Mouse (Mus musculus) limb, embryonic 13.5 days (tissue): ENCODE measurements around the gene Gpr135. TPM values are rescaled to one million over a fixed set of nuclear protein-coding genes. Genes with fewer than 3 reads are reported as not detected.

Experiments used
- ATAC-seq: fragments of 200-750 bp; cut with Nextera tagmentation; 2 replicates; pipeline ENCODE4 v1.8.0; 2017; ENCODE audit warnings: low read depth, moderate number of reproducible peaks, moderate TSS enrichment; ENCODE audit not compliant: low FRiP score
- H3K27ac ChIP-seq: fragments of 300-500 bp; sonication (generic); 2 replicates; pipeline ENCODE4 v1.5.1; 2015; ENCODE audit warnings: inconsistent platforms, mild to moderate bottlenecking, moderate library complexity
- H3K27me3 ChIP-seq: fragments of 300-500 bp; sonication (generic); 2 replicates; pipeline ENCODE4 v1.6.1; 2015; ENCODE audit warnings: mild to moderate bottlenecking, inconsistent platforms
- H3K36me3 ChIP-seq: fragments of 300-500 bp; sonication (generic); 2 replicates; pipeline ENCODE4 v1.6.1; 2015; ENCODE audit warnings: inconsistent platforms, mild to moderate bottlenecking, moderate library complexity
- H3K4me1 ChIP-seq: fragments of 300-500 bp; sonication (generic); 2 replicates; pipeline ENCODE4 v1.6.1; 2015; ENCODE audit warnings: inconsistent platforms
- H3K4me2 ChIP-seq: fragments of 300-500 bp; sonication (generic); replicated peaks from 2 replicates; pipeline ENCODE4 v1.6.1; 2015; ENCODE audit warnings: inconsistent platforms, mild to moderate bottlenecking, moderate library complexity
- H3K4me3 ChIP-seq: fragments of 300-500 bp; sonication (generic); 2 replicates; pipeline ENCODE4 v1.5.1; 2015; ENCODE audit warnings: moderate library complexity, mild to moderate bottlenecking, inconsistent platforms
- H3K9ac ChIP-seq: fragments of 300-500 bp; sonication (generic); 2 replicates; pipeline ENCODE4 v1.6.1; 2015; ENCODE audit warnings: mild to moderate bottlenecking, inconsistent platforms
- H3K9me3 ChIP-seq: fragments of 300-500 bp; sonication (generic); 2 replicates; pipeline ENCODE4 v1.6.1; 2016; ENCODE audit warnings: inconsistent platforms
- WGBS: fragments of 180-500 bp; shearing (Covaris S2); methylation state at CpG from one replicate; pipeline ENCODE4 v1.1.7; 2015; 5-methylcytosine and 5-hydroxymethylcytosine counted together
- polyA plus RNA-seq: library from polyadenylated mRNA; unstranded; fragments of >200 nt; fragmentation: Nextera tagmentation; extraction: Ambion mirVana; gene quantifications from 2 replicates; pipeline ENCODE4 v1.2.1, GENCODE M21; 2015

Gpr135 gene
- polyA plus RNA-seq, 1 experiment from 2014 or later: 0.83 TPM

GRCm38 (mm10) chr12:72085024-72085328 lies 14.1 kb upstream of the Gpr135 start:
- H3K4me2 ChIP-seq: peak overlapping the region; percentile 88

GRCm38 (mm10) chr12:72084261-72085023 lies 13.5 kb upstream of the Gpr135 start:
- H3K27me3 ChIP-seq: no peaks in the 10 kb centered on the region
- WGBS: 4% methylated on average over 46 of the region's 46 CpGs
- peak overlapping the region; percentile 81 for H3K9ac ChIP-seq
- H3K4me1 ChIP-seq: peaks cover 32% of the 10 kb centered on the region
- H3K27ac ChIP-seq: peak overlapping the region; percentile 79
- H3K4me2 ChIP-seq: peak overlapping the region; percentile 88
- no peaks in the 10 kb centered on the region for H3K36me3 ChIP-seq
- H3K9me3 ChIP-seq: no peaks in the 10 kb centered on the region
- peak overlapping the region; percentile 74 for H3K4me3 ChIP-seq
- no peak for ATAC-seq

More at GRCm38 (mm10) chr12:72085024-72085328, 14.1 kb upstream of the Gpr135 start:
- Histone ChIP-seq H3K4me3 (peak overlapping the region; percentile 74), H3K9me3 (no peaks in the 10 kb centered on the region), H3K27me3 (no peaks in the 10 kb centered on the region), H3K27ac (peak overlapping the region; percentile 79), H3K9ac (peak overlapping the region; percentile 81), H3K36me3 (peaks cover 2% of the 10 kb centered on the region; the same call in 1 of the 2 replicates), H3K4me1 (peaks cover 32% of the 10 kb centered on the region)
- no peak; the same call in 1 of the 2 replicates for ATAC-seq
- 0% methylated on average over 31 of the region's 31 CpGs for WGBS

- Histone ChIP-seq H3K4me2 (no peak overlapping the region), H3K27ac (no peak overlapping the region), H3K36me3 (no peaks in the 10 kb centered on the region), H3K27me3 (no peaks in the 10 kb centered on the region), H3K4me1 (peaks cover 32% of the 10 kb centered on the region), H3K9ac (no peak overlapping the region), H3K9me3 (no peaks in the 10 kb centered on the region), H3K4me3 (no peak overlapping the region)
- no peak for ATAC-seq
- WGBS: 82% methylated on average over 9 of the region's 9 CpGs
Measured at GRCm38 (mm10) chr12:72083265-72083664, 12.3 kb upstream of the Gpr135 start.

- no peaks in the 10 kb centered on the region for H3K36me3 ChIP-seq
- no peaks in the 10 kb centered on the region for H3K27me3 ChIP-seq
- no peak overlapping the region for H3K27ac ChIP-seq
- H3K4me1 ChIP-seq: peaks cover 25% of the 10 kb centered on the region
- ATAC-seq: no peak
- 23% methylated on average over 18 of the region's 18 CpGs for WGBS
- no peak overlapping the region for H3K9ac ChIP-seq
- peak overlapping the region; percentile 14; the same call in 1 of the 2 replicates for H3K4me3 ChIP-seq
- H3K9me3 ChIP-seq: no peaks in the 10 kb centered on the region
- H3K4me2 ChIP-seq: peak overlapping the region; percentile 51
Measured at GRCm38 (mm10) chr12:72082370-72082769, 11.4 kb upstream of the Gpr135 start.

- 77% methylated on average over 3 of the region's 3 CpGs for WGBS
Measured at GRCm38 (mm10) chr12:72081961-72082360, 11.0 kb upstream of the Gpr135 start.

GRCm38 (mm10) chr12:72078248-72078647 lies 7.3 kb upstream of the Gpr135 start:
- WGBS: 88% methylated on average over 3 of the region's 3 CpGs
- no peak overlapping the region for H3K4me2 ChIP-seq
- no peak overlapping the region for H3K9ac ChIP-seq
- 0 out of 2 replicates have a peak, but pooled peaks cover 2% of the 10 kb centered on the region for H3K9me3 ChIP-seq
- H3K4me3 ChIP-seq: no peak overlapping the region
- no peak overlapping the region for H3K27ac ChIP-seq
- peaks cover 7% of the 10 kb centered on the region for H3K4me1 ChIP-seq
- no peaks in the 10 kb centered on the region for H3K27me3 ChIP-seq
- peaks cover 14% of the 10 kb centered on the region for H3K36me3 ChIP-seq
- no peak for ATAC-seq

More at GRCm38 (mm10) chr12:72081961-72082360, 11.0 kb upstream of the Gpr135 start:
- Histone ChIP-seq H3K9ac (no peak overlapping the region), H3K9me3 (no peaks in the 10 kb centered on the region), H3K27ac (no peak overlapping the region), H3K36me3 (no peaks in the 10 kb centered on the region), H3K27me3 (no peaks in the 10 kb centered on the region), H3K4me2 (peak overlapping the region; percentile 51), H3K4me3 (no peak overlapping the region), H3K4me1 (peaks cover 21% of the 10 kb centered on the region)
- ATAC-seq: no peak

GRCm38 (mm10) chr12:72069626-72070326 lies 1.1 kb downstream of the Gpr135 start:
- peak overlapping the region; percentile 99 for H3K4me2 ChIP-seq
- H3K4me3 ChIP-seq: peak overlapping the region; percentile 73
- peak overlapping the region; percentile 74 for H3K9ac ChIP-seq
- peaks cover 44% of the 10 kb centered on the region for H3K27me3 ChIP-seq
- peaks cover 9% of the 10 kb centered on the region for H3K36me3 ChIP-seq
- WGBS: 5% methylated on average over 40 of the region's 40 CpGs
- peak; percentile 33; the same call in 1 of the 2 replicates for ATAC-seq
- no peak overlapping the region for H3K27ac ChIP-seq
- H3K9me3 ChIP-seq: 0 out of 2 replicates have a peak, but pooled peaks cover 2% of the 10 kb centered on the region
- H3K4me1 ChIP-seq: peaks cover 9% of the 10 kb centered on the region

- Histone ChIP-seq H3K4me1 (no peaks in the 10 kb centered on the region), H3K36me3 (no peaks in the 10 kb centered on the region), H3K4me2 (no peak overlapping the region), H3K9me3 (no peaks in the 10 kb centered on the region), H3K27ac (no peak overlapping the region), H3K27me3 (0 out of 2 replicates have a peak, but pooled peaks cover 5% of the 10 kb centered on the region), H3K4me3 (no peak overlapping the region), H3K9ac (no peak overlapping the region)
- ATAC-seq: no peak
- 81% methylated on average over 1 of the region's 1 CpGs for WGBS
Measured at GRCm38 (mm10) chr12:72057780-72058179, 13.1 kb downstream of the Gpr135 start.

GRCm38 (mm10) chr12:72053851-72054250 lies 17.1 kb downstream of the Gpr135 start:
- Histone ChIP-seq H3K36me3 (no peaks in the 10 kb centered on the region), H3K4me3 (no peak overlapping the region), H3K27me3 (0 out of 2 replicates have a peak, but pooled peaks cover 5% of the 10 kb centered on the region), H3K4me1 (no peaks in the 10 kb centered on the region), H3K9ac (no peak overlapping the region), H3K27ac (no peak overlapping the region), H3K4me2 (no peak overlapping the region), H3K9me3 (peaks cover 7% of the 10 kb centered on the region; the same call in 1 of the 2 replicates)
- 22% methylated on average over 6 of the region's 6 CpGs for WGBS
- ATAC-seq: no peak

GRCm38 (mm10) chr12:72053303-72053702 lies 17.6 kb downstream of the Gpr135 start:
- H3K4me1 ChIP-seq: no peaks in the 10 kb centered on the region
- H3K36me3 ChIP-seq: no peaks in the 10 kb centered on the region
- H3K4me3 ChIP-seq: no peak overlapping the region
- no peak for ATAC-seq
- 0 out of 2 replicates have a peak, but pooled peaks cover 5% of the 10 kb centered on the region for H3K27me3 ChIP-seq
- H3K4me2 ChIP-seq: no peak overlapping the region
- H3K9me3 ChIP-seq: peaks cover 7% of the 10 kb centered on the region; the same call in 1 of the 2 replicates
- H3K27ac ChIP-seq: no peak overlapping the region
- no peak overlapping the region for H3K9ac ChIP-seq
- WGBS: 41% methylated on average over 6 of the region's 6 CpGs

- no peak overlapping the region for H3K4me2 ChIP-seq
- H3K36me3 ChIP-seq: no peaks in the 10 kb centered on the region
- no peak overlapping the region for H3K9ac ChIP-seq
- no peak for ATAC-seq
- H3K27ac ChIP-seq: no peak overlapping the region
- H3K4me1 ChIP-seq: no peaks in the 10 kb centered on the region
- peaks cover 7% of the 10 kb centered on the region; the same call in 1 of the 2 replicates for H3K9me3 ChIP-seq
- H3K27me3 ChIP-seq: 0 out of 2 replicates have a peak, but pooled peaks cover 5% of the 10 kb centered on the region
- WGBS: 77% methylated on average over 6 of the region's 6 CpGs
- H3K4me3 ChIP-seq: no peak overlapping the region
Measured at GRCm38 (mm10) chr12:72052571-72052970, 18.4 kb downstream of the Gpr135 start.

- H3K4me3 ChIP-seq: no peak overlapping the region
- H3K9ac ChIP-seq: no peak overlapping the region
- ATAC-seq: no peak
- 75% methylated on average over 4 of the region's 4 CpGs for WGBS
- no peaks in the 10 kb centered on the region for H3K36me3 ChIP-seq
- 0 out of 2 replicates have a peak, but pooled peaks cover 5% of the 10 kb centered on the region for H3K27me3 ChIP-seq
- H3K4me1 ChIP-seq: no peaks in the 10 kb centered on the region
- no peak overlapping the region for H3K4me2 ChIP-seq
- H3K27ac ChIP-seq: no peak overlapping the region
- peaks cover 7% of the 10 kb centered on the region; the same call in 1 of the 2 replicates for H3K9me3 ChIP-seq
Measured at GRCm38 (mm10) chr12:72050821-72051220, 20.1 kb downstream of the Gpr135 start.
